Comparison of ENCODE assay signal across 8 mouse cellular contexts in genomic region chr17:43460245-43461181, GRCm38 (mm10). TPM values are rescaled to one million over a fixed set of nuclear protein-coding genes. Genes with fewer than 3 reads are reported as not detected.
DNase-seq lines count a peak whose midpoint lies in the region; ATAC-seq lines count a peak whose summit lies in the region.

No protein-coding gene starts in this region.

- H3K9me3 ChIP-seq in hindbrain, embryonic 14.5 days (ENCODE audit: control insufficient read depth, low read length), result no peaks in the 10 kb centered on the region

- no peak overlapping the region for H3K4me3 ChIP-seq in hindbrain, embryonic 14.5 days (replicated peaks; ENCODE audit: low read length)

- whole genome bisulfite sequencing in hindbrain, embryonic 14.5 days, result 33% methylated on average over 19 of the region's 19 CpGs

- peak; percentile 75 for DNase-seq in R1 (ENCODE audit: low read depth, low spot score)
- DNase-seq in cerebellum, postnatal 14 days, result peak; percentile 79 to 89
- DNase-seq in frontal cortex, postnatal 36 days (ENCODE audit: low spot score in 2 of 2), result peak; percentile 44 to 46
- DNase-seq in hindbrain, embryonic 14.5 days (ENCODE audit: low spot score), result peak; percentile 90
- DNase-seq in left cerebral cortex, adult 11 months (ENCODE audit: low spot score), result peak; percentile 31
- peak; percentile 86 for DNase-seq in lung, postnatal 36 days
- peak; percentile 30 for DNase-seq in right cerebral cortex, adult 18-20 months
- peak; percentile 56 for DNase-seq in urinary bladder, postnatal 25 days (ENCODE audit: low spot score)

- no peaks in the 10 kb centered on the region for H3K36me3 ChIP-seq in hindbrain, embryonic 14.5 days (replicated peaks; ENCODE audit: control insufficient read depth, insufficient read depth)

- peak; percentile 96 for ATAC-seq in hindbrain, embryonic 14.5 days (ENCODE audit: low FRiP score)

- no peak overlapping the region for H3K9ac ChIP-seq in hindbrain, embryonic 14.5 days

- no peaks in the 10 kb centered on the region for H3K27me3 ChIP-seq in hindbrain, embryonic 14.5 days (ENCODE audit: control insufficient read depth, insufficient read depth, low read length)

- peak overlapping the region; percentile 22; the same call in 1 of the 2 replicates for H3K4me2 ChIP-seq in hindbrain, embryonic 14.5 days (replicated peaks)

- H3K27ac ChIP-seq in hindbrain, embryonic 14.5 days, result no peak overlapping the region

- 0 out of 2 replicates have a peak, but pooled peaks cover 3% of the 10 kb centered on the region for H3K4me1 ChIP-seq in hindbrain, embryonic 14.5 days (replicated peaks; ENCODE audit: control insufficient read depth, insufficient read depth, low read length)

RNA-seq across cellular contexts. Expression of gene Mep1a, which starts 42.1 kb away (rescaled TPM):
- 0.09 and 0.12 TPM in 2 replicates for polyA plus RNA-seq in hindbrain, embryonic 14.5 days (2014; fragmentation: Nextera tagmentation; extraction: Ambion mirVana)

Comparison
In these comparisons a context has a peak if more than half of its experiments do, and no peak if none do; other contexts are left out.
1. DNase-seq: peak in every context shown above with its lines; median percentile 90 in hindbrain, embryonic 14.5 days; 86 in lung, postnatal 36 days; 84 in cerebellum, postnatal 14 days; 75 in R1; 56 in urinary bladder, postnatal 25 days; 45 in frontal cortex, postnatal 36 days; 31 in left cerebral cortex, adult 11 months; 30 in right cerebral cortex, adult 18-20 months.